Mouse (Mus musculus): Measurements from ENCODE around the gene Olfr455. TPM values are rescaled to one million over a fixed set of nuclear protein-coding genes. Genes with fewer than 3 reads are reported as not detected.

The Olfr455 gene
- polyA plus RNA-seq (2012; rRNA removed): not detected in 2 replicates

DNA sequence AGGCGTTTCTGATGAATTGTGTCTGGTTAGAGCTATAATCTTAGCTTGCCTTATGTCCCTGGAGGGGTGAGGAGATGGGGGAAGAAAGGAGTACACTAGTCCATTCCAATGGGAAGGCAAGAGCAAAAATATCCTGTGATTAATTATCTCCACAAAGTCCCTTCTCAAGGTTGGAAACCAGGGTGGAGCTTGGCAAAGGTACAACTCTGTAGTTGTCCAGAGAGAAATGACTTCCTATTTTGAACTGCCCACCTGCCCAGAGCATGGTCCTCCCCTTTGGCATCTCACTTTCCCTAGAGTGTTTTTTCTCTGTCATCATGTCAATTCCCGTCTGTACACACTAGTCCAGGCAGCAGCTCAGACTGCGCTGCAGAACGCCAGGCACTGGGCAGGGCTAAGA is at the start of gene Olfr455:
Gene Olfr455, minus strand, starts transcription at position 127 of the 400 bp plus-strand sequence.
- 80% methylated on average over 4 of the region's 4 CpGs for WGBS
- DNase-seq (ENCODE audit: low read depth, low spot score): no peak

DNA sequence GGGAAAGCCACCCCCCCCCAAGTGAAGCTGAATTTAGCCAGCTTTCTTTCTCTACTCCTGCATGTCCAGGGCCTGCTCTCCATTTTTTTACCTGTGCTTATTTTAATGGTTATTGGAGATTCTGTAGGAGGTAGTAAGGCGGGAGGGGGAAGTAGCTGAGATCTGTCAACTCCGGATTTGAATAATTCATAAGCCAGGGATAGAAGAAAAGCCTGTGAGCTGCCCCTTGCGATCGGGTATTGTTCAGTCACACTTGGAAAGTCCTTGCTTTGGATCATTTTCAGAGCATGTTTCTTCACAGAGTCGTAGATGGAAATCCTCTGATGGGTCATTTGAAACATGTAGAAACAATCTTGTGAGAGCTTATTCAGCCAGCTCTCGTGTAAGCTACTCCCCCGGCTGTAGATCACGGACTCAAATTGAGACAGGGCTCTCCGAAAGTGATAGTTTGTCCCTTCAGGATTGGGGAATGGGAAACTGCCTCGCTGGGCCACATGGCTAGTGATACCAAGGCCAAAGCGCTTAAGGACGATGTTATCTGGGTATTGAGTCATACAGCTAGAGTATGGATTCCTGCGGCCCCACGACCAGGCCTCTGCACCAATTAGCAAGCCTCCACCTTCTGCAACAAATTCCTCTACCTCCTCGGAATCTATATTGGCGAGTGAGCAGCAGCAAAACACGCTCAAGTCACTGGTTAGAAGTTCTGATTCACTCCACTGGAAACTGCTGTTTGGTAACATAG is 45.9 kb upstream of the Olfr455 start:
- WGBS: 82% methylated on average over 17 of the region's 17 CpGs
- DNase-seq (ENCODE audit: low read depth, low spot score): no peak

- WGBS: 77% methylated on average over 5 of the region's 5 CpGs
- no peak for DNase-seq (ENCODE audit: low read depth, low spot score)
Observed at GRCm38 (mm10) chr6:42586569-42586968, 39.2 kb upstream of the Olfr455 start.

GRCm38 (mm10) chr6:42583488-42583872 is 36.1 kb upstream of the Olfr455 start:
- 2% methylated on average over 7 of the region's 7 CpGs for WGBS
- DNase-seq (ENCODE audit: low read depth, low spot score): peak; percentile 3

DNA sequence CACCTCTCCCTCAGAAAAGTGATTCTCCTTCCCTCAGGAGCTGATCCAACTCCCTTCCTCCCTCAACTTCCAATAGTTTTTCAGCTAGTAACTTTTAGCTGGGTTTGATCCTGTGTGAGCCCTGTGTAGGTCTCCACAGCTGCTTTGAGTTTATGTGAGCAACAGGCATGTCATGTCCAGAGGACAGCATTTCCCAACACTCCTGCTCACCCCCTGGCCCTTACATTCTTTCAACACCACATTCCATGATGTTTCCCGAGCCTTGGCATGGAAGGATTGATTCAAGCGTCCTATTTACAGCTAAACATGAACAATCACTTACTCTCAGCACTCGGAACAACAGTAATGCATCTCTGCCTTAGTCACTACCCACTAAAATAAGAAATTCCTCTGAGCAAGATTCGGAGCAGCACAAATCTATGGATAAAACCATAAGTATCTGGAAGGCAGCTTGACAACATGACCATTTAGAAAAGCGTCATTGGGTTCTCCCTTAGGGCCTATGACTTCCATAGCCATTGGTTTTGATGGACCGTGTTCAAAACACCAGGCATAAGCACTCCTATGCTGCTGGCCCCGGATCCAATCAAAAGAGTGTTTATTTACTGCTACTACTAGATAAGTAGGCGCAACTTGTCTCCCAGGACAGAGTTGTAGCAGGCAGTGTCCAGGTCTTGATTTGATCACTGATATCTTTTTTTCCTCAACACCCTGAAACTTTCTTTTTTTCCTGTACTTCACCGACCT is 35.5 kb upstream of the Olfr455 start:
- no peak for DNase-seq (ENCODE audit: low read depth, low spot score)
- WGBS: 51% methylated on average over 9 of the region's 9 CpGs

GRCm38 (mm10) chr6:42578678-42579077 is 31.3 kb upstream of the Olfr455 start:
- no peak for DNase-seq (ENCODE audit: low read depth, low spot score)
- WGBS: 46% methylated on average over 4 of the region's 4 CpGs

DNA sequence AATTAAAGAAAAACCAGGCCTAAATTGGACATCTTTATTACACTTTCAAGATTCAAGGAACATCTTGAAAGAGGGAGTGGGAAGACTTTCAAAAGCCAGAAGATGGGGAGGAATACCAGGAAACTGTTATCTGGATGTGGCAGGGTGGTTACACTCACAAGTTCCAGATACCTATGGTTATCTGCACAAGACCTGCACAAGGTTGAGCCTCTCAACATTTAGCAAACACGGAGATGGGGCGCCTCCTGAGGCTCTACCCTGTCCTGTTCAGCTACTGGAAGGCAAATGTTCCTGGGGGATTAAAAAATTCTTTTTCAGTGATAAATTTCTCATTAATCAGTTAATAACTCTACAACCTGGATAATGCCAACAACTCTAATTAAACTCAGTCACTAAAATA is 30.0 kb upstream of the Olfr455 start:
- WGBS: 92% methylated on average over 2 of the region's 2 CpGs
- no peak for DNase-seq (ENCODE audit: low read depth, low spot score)

- DNase-seq (ENCODE audit: low read depth, low spot score): no peak
- WGBS: 62% methylated on average over 2 of the region's 2 CpGs
Observed at GRCm38 (mm10) chr6:42568205-42568604, 20.8 kb upstream of the Olfr455 start.

GRCm38 (mm10) chr6:42566076-42566598 is 18.8 kb upstream of the Olfr455 start:
- WGBS: 64% methylated on average over 2 of the region's 2 CpGs

GRCm38 (mm10) chr6:42562280-42562679 is 14.9 kb upstream of the Olfr455 start:
- 56% methylated on average over 2 of the region's 2 CpGs for WGBS
- no peak for DNase-seq (ENCODE audit: low read depth, low spot score)

More at GRCm38 (mm10) chr6:42566076-42566598, 18.8 kb upstream of the Olfr455 start:
- no peak for DNase-seq (ENCODE audit: low read depth, low spot score)

GRCm38 (mm10) chr6:42560885-42561284 is 13.5 kb upstream of the Olfr455 start:
- no peak for DNase-seq (ENCODE audit: low read depth, low spot score)
- WGBS: 14% methylated on average over 5 of the region's 5 CpGs

- WGBS: 94% methylated on average over 14 of the region's 14 CpGs
- DNase-seq (ENCODE audit: low read depth, low spot score): no peak
Observed at GRCm38 (mm10) chr6:42558641-42559040, 11.3 kb upstream of the Olfr455 start.

DNA sequence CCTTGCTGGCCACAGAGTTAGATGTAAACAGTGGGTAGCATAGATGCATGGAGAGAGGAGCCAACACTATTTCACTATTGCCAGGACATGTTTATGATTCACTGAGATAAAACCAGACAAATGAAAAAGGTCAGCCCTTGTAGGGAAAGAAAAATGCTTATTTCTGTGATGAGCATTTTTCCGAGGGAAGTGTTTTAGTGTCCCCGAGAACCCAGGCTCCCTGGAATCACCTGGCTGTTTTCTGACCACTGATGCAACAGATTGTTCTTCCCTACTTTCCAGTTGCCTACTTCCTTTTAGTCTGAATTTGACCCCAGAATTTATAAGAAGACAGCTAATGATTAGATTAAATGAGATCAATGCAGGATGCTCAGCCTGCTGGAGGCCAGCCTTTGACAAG is 1.2 kb downstream of the Olfr455 start:
- no peak for DNase-seq (ENCODE audit: low read depth, low spot score)
- WGBS: 68% methylated on average over 2 of the region's 2 CpGs

DNA sequence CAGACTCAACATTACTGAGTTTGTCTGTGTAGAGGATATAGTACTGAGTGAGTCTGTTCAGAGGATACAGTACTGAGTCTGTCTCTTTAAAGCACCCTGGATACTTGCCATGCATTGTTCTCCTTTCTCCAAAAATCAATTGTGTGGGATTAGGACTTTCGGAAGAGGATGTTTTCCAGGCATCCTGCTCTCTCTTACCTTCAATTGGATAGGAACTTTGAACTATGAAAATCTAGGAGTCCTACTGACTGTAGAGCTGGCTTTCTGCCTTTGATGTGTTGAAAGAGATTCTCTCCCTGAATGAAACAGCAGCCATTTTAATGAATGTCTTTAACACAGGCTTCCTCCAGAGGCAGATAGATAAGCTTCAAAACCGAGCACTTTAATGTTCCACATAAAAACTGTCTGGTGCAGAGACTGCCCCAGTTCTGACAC is 1.9 kb downstream of the Olfr455 start:
- whole genome bisulfite sequencing: 30% methylated on average over 2 of the region's 2 CpGs
- no peak for DNase-seq (ENCODE audit: low read depth, low spot score)

- 17% methylated on average over 1 of the region's 1 CpGs for WGBS
- no peak for DNase-seq (ENCODE audit: low read depth, low spot score)
Observed at GRCm38 (mm10) chr6:42544846-42545245, 2.5 kb downstream of the Olfr455 start.

DNA sequence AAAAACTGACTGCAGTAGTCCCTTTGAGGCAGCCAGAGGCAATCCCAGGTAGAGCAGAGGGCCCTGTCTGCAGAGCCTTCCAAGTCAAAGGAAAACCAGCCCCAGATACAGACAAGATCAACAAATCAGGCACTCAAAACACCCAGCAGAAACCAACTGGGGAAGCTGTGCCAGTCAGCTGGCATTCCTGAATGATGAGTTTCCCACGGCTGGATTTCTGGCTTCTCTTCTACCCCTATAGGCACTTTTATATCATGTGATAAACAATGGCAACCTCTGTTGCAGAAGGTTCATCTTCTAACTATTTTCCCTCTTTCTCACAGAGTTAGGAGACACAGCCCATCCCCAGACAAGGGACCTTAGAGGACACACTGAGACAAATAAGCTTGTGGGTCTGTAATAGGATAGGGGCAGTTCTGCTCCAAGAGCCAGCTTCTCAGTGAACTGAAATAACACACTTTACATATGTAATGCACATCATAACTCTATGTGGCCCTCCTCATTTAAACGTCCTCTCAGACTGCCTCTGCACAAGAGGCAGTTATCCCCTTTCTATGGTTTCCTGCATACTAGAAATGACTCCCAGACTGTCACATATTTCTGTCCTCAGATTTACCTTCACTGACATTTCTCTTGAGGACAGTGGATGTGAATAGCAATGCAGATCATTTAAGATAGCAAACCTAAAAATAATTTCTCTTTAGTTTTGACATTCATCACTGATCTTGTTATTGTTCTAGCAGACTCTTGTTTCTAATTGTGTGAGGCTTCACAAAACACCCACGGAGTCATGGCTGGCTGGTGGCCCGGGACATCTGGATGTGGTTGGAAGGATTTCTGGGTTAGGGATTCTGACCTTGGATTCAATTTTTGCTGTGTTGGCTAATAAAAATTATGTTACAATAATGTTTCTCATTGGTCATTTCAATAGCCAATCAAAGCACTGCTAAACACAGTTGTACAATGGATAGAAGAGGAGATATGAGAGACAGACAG is 5.1 kb downstream of the Olfr455 start:
- WGBS: 50% methylated on average over 4 of the region's 4 CpGs
- DNase-seq (ENCODE audit: low read depth, low spot score): no peak

DNA sequence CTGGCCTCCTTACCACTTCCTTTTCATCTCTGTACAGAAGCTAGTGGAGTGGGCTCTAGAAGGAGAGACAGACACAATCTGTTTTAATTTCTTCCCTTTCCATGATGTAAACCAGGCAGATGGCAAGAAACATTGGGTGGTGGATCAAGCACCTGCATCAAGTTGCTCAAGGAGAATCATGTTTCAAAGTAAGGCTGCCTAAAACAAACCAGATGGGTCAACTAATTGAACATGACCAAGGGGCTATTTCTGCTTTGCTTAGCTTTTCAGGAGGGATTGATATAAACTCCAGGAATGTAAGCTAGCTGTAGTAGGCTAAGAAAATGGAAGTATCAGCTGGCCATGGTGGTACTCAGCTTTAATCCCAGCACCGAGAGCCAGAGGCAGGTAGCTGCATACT is 6.7 kb downstream of the Olfr455 start:
- 100% methylated on average over 1 of the region's 1 CpGs for WGBS
- DNase-seq (ENCODE audit: low read depth, low spot score): no peak

DNA sequence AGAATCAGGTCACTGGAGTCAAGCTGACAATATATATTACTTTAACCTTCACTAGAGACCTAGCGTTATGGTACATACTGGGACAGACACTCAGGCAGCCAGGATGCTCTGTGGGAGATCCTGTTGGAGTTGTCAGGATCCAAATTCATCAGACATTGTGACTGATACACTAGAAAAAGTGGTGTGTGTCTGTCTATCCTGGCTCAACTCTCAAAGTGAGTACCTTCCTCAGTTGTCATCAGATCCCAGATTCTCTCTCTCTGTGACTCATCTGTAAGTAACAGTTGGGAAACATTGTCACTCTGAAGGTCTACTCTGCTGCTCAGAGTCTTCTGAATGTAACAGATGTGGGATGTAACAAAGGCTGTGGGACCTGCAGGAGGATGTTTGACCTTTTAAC is 7.7 kb downstream of the Olfr455 start:
- DNase-seq (ENCODE audit: low read depth, low spot score): no peak
- 84% methylated on average over 1 of the region's 1 CpGs for WGBS

- no peak for DNase-seq (ENCODE audit: low read depth, low spot score)
- 49% methylated on average over 1 of the region's 1 CpGs for WGBS
Observed at GRCm38 (mm10) chr6:42513461-42513860, 33.9 kb downstream of the Olfr455 start.

DNA sequence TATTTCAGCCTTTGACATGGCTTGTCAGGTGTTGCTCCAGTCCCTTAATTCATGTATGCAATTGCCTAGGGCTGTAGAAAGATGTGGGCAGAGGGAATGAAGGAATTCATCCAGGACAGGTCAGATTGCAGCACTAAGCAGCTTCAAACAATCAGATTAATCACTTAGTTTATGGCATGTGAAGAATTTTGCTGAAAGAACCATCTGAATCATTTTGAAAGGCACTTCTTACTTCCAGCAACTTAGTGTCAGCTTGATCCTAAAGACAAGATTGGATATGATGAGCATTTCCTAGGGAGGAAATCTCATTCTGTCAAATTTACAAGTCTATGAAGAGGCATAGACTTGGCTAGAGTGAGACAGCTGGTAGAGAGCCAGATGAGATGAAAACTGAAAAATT is 38.1 kb downstream of the Olfr455 start:
- DNase-seq (ENCODE audit: low read depth, low spot score): no peak
